ENCODE assay signal across 8 mouse cellular contexts in genomic region chr12:85973526-85973925, GRCm38 (mm10).
DNase-seq lines count a peak whose midpoint lies in the region; TF ChIP-seq lines count a peak whose summit lies in the region.
"Had no signal": no experiment of that assay in that cellular context is flagged by ENCODE, and none has a peak within 500 bp of the region (broad histone marks: within the 10 kb centered on the region; RNA-seq: fewer than 3 reads in every experiment).

No protein-coding gene starts in this region.

- H3K4me3 ChIP-seq in gastrocnemius, adult 2 months: peak overlapping the region; percentile 11; the same call in 1 of the 2 replicates

- peak overlapping the region; percentile 80 for H3K27ac ChIP-seq in gastrocnemius, adult 2 months

- DNase-seq in urinary bladder, postnatal 14 days (ENCODE audit: low spot score): peak; percentile 24
- DNase-seq in urinary bladder, adult 18-20 months (ENCODE audit: low spot score in 2 of 2): no peak
- peak; percentile 64 for DNase-seq in gastrocnemius, adult 2 months
- DNase-seq in lung, postnatal 10 days: peak; percentile 77
- DNase-seq in adrenal gland, postnatal 14 days: no peak
- no peak for DNase-seq in urinary bladder, postnatal 4 days (ENCODE audit: low spot score in 2 of 2)
- DNase-seq in layer of hippocampus, postnatal 25 days (ENCODE audit: extremely low spot score in 1 of 2, low spot score in 1 of 2): no peak
- DNase-seq: thymus, postnatal 25 days had no signal

- intact Hi-C loops in gastrocnemius, adult 2 months (cut with DNase I): loop anchor here (5.0 kb wide), 1 partner anchor 54 kb away; no protein-coding TSS in a partner anchor

- no peak for TF ChIP-seq CTCF in gastrocnemius, adult 2 months (IDR thresholded peaks at IDR 0.05)

Comparison
In these comparisons a context has a peak if more than half of its experiments do, and no peak if none do; other contexts are left out.
1. DNase-seq: peak in urinary bladder, postnatal 14 days (single experiment), gastrocnemius, adult 2 months (single experiment) and lung, postnatal 10 days (single experiment); none in urinary bladder, adult 18-20 months (0 of 2), adrenal gland, postnatal 14 days (single experiment), urinary bladder, postnatal 4 days (0 of 2) and layer of hippocampus, postnatal 25 days (0 of 2).